Mouse (Mus musculus): ENCODE measurements around the gene Socs7. TPM values are rescaled to one million over a fixed set of nuclear protein-coding genes. Genes with fewer than 3 reads are reported as not detected.

The Socs7 gene
- polyA plus RNA-seq, 1 experiment from 2014 or later, result 2.6 TPM

GRCm38 (mm10) chr11:97331231-97332190, 30.8 kb upstream of the Socs7 start:
- H3K27ac ChIP-seq, result no peak overlapping the region
- H3K9me3 ChIP-seq, result no peaks in the 10 kb centered on the region
- no peaks in the 10 kb centered on the region for H3K27me3 ChIP-seq (replicated peaks)
- peaks cover 7% of the 10 kb centered on the region; the same call in 1 of the 2 replicates for H3K4me1 ChIP-seq (replicated peaks)
- no peak overlapping the region for H3K4me2 ChIP-seq (replicated peaks)
- 87% methylated on average over 12 of the region's 12 CpGs for WGBS
- no peak for ATAC-seq
- peaks cover 16% of the 10 kb centered on the region for H3K36me3 ChIP-seq
- no peak overlapping the region for H3K4me3 ChIP-seq (replicated peaks)
- H3K9ac ChIP-seq, result no peak overlapping the region

- 53% methylated on average over 9 of the region's 9 CpGs for WGBS
- ATAC-seq, result peak; percentile 27; the same call in 1 of the 2 replicates
- no peak overlapping the region for H3K9ac ChIP-seq
- no peaks in the 10 kb centered on the region for H3K27me3 ChIP-seq (replicated peaks)
- H3K4me2 ChIP-seq (replicated peaks), result no peak overlapping the region
- H3K4me1 ChIP-seq (replicated peaks), result peaks cover 18% of the 10 kb centered on the region; the same call in 1 of the 2 replicates
- no peak overlapping the region for H3K27ac ChIP-seq
- H3K9me3 ChIP-seq, result no peaks in the 10 kb centered on the region
- no peak overlapping the region for H3K4me3 ChIP-seq (replicated peaks)
- H3K36me3 ChIP-seq, result peaks cover 10% of the 10 kb centered on the region
Measured at GRCm38 (mm10) chr11:97333044-97333443, 29.3 kb upstream of the Socs7 start.

- Histone ChIP-seq H3K9ac (no peak overlapping the region), H3K4me2 (replicated peaks) (no peak overlapping the region), H3K36me3 (peaks cover 4% of the 10 kb centered on the region; the same call in 1 of the 2 replicates), H3K27me3 (replicated peaks) (no peaks in the 10 kb centered on the region), H3K4me3 (replicated peaks) (no peak overlapping the region), H3K4me1 (replicated peaks) (peaks cover 26% of the 10 kb centered on the region; the same call in 1 of the 2 replicates), H3K27ac (no peak overlapping the region), H3K9me3 (no peaks in the 10 kb centered on the region)
- 37% methylated on average over 1 of the region's 1 CpGs for WGBS
- ATAC-seq, result no peak
Measured at GRCm38 (mm10) chr11:97333896-97334295, 28.5 kb upstream of the Socs7 start.

- no peak overlapping the region for H3K4me3 ChIP-seq (replicated peaks)
- H3K36me3 ChIP-seq, result peaks cover 4% of the 10 kb centered on the region; the same call in 1 of the 2 replicates
- 79% methylated on average over 9 of the region's 9 CpGs for WGBS
- H3K9me3 ChIP-seq, result no peaks in the 10 kb centered on the region
- ATAC-seq, result no peak
- no peak overlapping the region for H3K4me2 ChIP-seq (replicated peaks)
- H3K9ac ChIP-seq, result no peak overlapping the region
- H3K27ac ChIP-seq, result no peak overlapping the region
- peaks cover 27% of the 10 kb centered on the region; the same call in 1 of the 2 replicates for H3K4me1 ChIP-seq (replicated peaks)
- no peaks in the 10 kb centered on the region for H3K27me3 ChIP-seq (replicated peaks)
Measured at GRCm38 (mm10) chr11:97334400-97334799, 28.0 kb upstream of the Socs7 start.

GRCm38 (mm10) chr11:97336238-97336637, 26.1 kb upstream of the Socs7 start:
- Histone ChIP-seq H3K4me3 (replicated peaks) (no peak overlapping the region), H3K9me3 (no peaks in the 10 kb centered on the region), H3K27ac (no peak overlapping the region), H3K4me2 (replicated peaks) (no peak overlapping the region), H3K27me3 (replicated peaks) (no peaks in the 10 kb centered on the region), H3K36me3 (no peaks in the 10 kb centered on the region), H3K4me1 (replicated peaks) (peaks cover 27% of the 10 kb centered on the region; the same call in 1 of the 2 replicates), H3K9ac (no peak overlapping the region)
- ATAC-seq, result no peak
- 56% methylated on average over 6 of the region's 6 CpGs for WGBS

- ATAC-seq, result no peak
- H3K36me3 ChIP-seq, result no peaks in the 10 kb centered on the region
- WGBS, result 61% methylated on average over 14 of the region's 14 CpGs
Measured at GRCm38 (mm10) chr11:97336751-97337345, 25.5 kb upstream of the Socs7 start.

GRCm38 (mm10) chr11:97337363-97337762, 25.0 kb upstream of the Socs7 start:
- Histone ChIP-seq H3K4me3 (replicated peaks) (no peak overlapping the region), H3K9ac (no peak overlapping the region), H3K4me2 (replicated peaks) (no peak overlapping the region), H3K4me1 (replicated peaks) (peaks cover 27% of the 10 kb centered on the region; the same call in 1 of the 2 replicates), H3K9me3 (no peaks in the 10 kb centered on the region), H3K27ac (no peak overlapping the region), H3K27me3 (replicated peaks) (no peaks in the 10 kb centered on the region), H3K36me3 (no peaks in the 10 kb centered on the region)
- no peak for ATAC-seq
- WGBS, result 82% methylated on average over 12 of the region's 12 CpGs

More at GRCm38 (mm10) chr11:97336751-97337345, 25.5 kb upstream of the Socs7 start:
- no peak overlapping the region for H3K4me3 ChIP-seq (replicated peaks)
- H3K27ac ChIP-seq, result no peak overlapping the region
- H3K27me3 ChIP-seq (replicated peaks), result no peaks in the 10 kb centered on the region
- H3K4me1 ChIP-seq (replicated peaks), result peaks cover 27% of the 10 kb centered on the region; the same call in 1 of the 2 replicates
- no peak overlapping the region for H3K9ac ChIP-seq
- no peak overlapping the region for H3K4me2 ChIP-seq (replicated peaks)
- H3K9me3 ChIP-seq, result no peaks in the 10 kb centered on the region

- Histone ChIP-seq H3K36me3 (no peaks in the 10 kb centered on the region), H3K4me3 (replicated peaks) (no peak overlapping the region), H3K4me1 (replicated peaks) (peaks cover 24% of the 10 kb centered on the region), H3K27me3 (replicated peaks) (no peaks in the 10 kb centered on the region), H3K4me2 (replicated peaks) (peak overlapping the region; percentile 46), H3K9ac (peak overlapping the region; percentile 17; the same call in 1 of the 2 replicates), H3K27ac (peak overlapping the region; percentile 81), H3K9me3 (no peaks in the 10 kb centered on the region)
- peak; percentile 55 for ATAC-seq
- WGBS, result 44% methylated on average over 21 of the region's 21 CpGs
Measured at GRCm38 (mm10) chr11:97338302-97338976, 23.9 kb upstream of the Socs7 start.

- WGBS, result 41% methylated on average over 17 of the region's 17 CpGs
- Histone ChIP-seq H3K9ac (peak overlapping the region; percentile 17; the same call in 1 of the 2 replicates), H3K4me2 (replicated peaks) (peak overlapping the region; percentile 46), H3K4me3 (replicated peaks) (no peak overlapping the region), H3K9me3 (no peaks in the 10 kb centered on the region), H3K36me3 (no peaks in the 10 kb centered on the region), H3K27ac (peak overlapping the region; percentile 81), H3K4me1 (replicated peaks) (peaks cover 29% of the 10 kb centered on the region), H3K27me3 (replicated peaks) (no peaks in the 10 kb centered on the region)
- ATAC-seq, result no peak; the same call in 1 of the 2 replicates
Measured at GRCm38 (mm10) chr11:97338977-97339315, 23.4 kb upstream of the Socs7 start.

GRCm38 (mm10) chr11:97343175-97343574, 19.2 kb upstream of the Socs7 start:
- peak overlapping the region; percentile 43; the same call in 1 of the 2 replicates for H3K4me2 ChIP-seq (replicated peaks)
- H3K27ac ChIP-seq, result no peak overlapping the region
- peaks cover 15% of the 10 kb centered on the region for H3K4me1 ChIP-seq (replicated peaks)
- no peak overlapping the region for H3K4me3 ChIP-seq (replicated peaks)
- H3K27me3 ChIP-seq (replicated peaks), result no peaks in the 10 kb centered on the region
- no peaks in the 10 kb centered on the region for H3K9me3 ChIP-seq
- no peak for ATAC-seq
- H3K36me3 ChIP-seq, result no peaks in the 10 kb centered on the region
- 39% methylated on average over 6 of the region's 8 CpGs for WGBS
- H3K9ac ChIP-seq, result no peak overlapping the region

- no peaks in the 10 kb centered on the region for H3K9me3 ChIP-seq
- peak overlapping the region; percentile 43 for H3K4me2 ChIP-seq (replicated peaks)
- H3K9ac ChIP-seq, result no peak overlapping the region
- peaks cover 10% of the 10 kb centered on the region for H3K4me1 ChIP-seq (replicated peaks)
- no peaks in the 10 kb centered on the region for H3K27me3 ChIP-seq (replicated peaks)
- H3K27ac ChIP-seq, result no peak overlapping the region
- ATAC-seq, result peak; percentile 40; the same call in 1 of the 2 replicates
- 25% methylated on average over 17 of the region's 17 CpGs for WGBS
- H3K36me3 ChIP-seq, result no peaks in the 10 kb centered on the region
- H3K4me3 ChIP-seq (replicated peaks), result 0 out of 2 replicates have a peak overlapping the region, but pooled peaks have one; percentile 1
Measured at GRCm38 (mm10) chr11:97343619-97344018, 18.7 kb upstream of the Socs7 start.

- Histone ChIP-seq H3K4me1 (replicated peaks) (peaks cover 16% of the 10 kb centered on the region), H3K36me3 (no peaks in the 10 kb centered on the region), H3K4me3 (replicated peaks) (no peak overlapping the region), H3K27me3 (replicated peaks) (no peaks in the 10 kb centered on the region), H3K9ac (no peak overlapping the region), H3K4me2 (replicated peaks) (no peak overlapping the region), H3K27ac (no peak overlapping the region), H3K9me3 (no peaks in the 10 kb centered on the region)
- 60% methylated on average over 10 of the region's 10 CpGs for WGBS
- no peak for ATAC-seq
Measured at GRCm38 (mm10) chr11:97345446-97345845, 16.9 kb upstream of the Socs7 start.

Data from intestine, embryonic 15.5 days (tissue).